ENCODE assay signal across 16 mouse cellular contexts in the genomic region with DNA sequence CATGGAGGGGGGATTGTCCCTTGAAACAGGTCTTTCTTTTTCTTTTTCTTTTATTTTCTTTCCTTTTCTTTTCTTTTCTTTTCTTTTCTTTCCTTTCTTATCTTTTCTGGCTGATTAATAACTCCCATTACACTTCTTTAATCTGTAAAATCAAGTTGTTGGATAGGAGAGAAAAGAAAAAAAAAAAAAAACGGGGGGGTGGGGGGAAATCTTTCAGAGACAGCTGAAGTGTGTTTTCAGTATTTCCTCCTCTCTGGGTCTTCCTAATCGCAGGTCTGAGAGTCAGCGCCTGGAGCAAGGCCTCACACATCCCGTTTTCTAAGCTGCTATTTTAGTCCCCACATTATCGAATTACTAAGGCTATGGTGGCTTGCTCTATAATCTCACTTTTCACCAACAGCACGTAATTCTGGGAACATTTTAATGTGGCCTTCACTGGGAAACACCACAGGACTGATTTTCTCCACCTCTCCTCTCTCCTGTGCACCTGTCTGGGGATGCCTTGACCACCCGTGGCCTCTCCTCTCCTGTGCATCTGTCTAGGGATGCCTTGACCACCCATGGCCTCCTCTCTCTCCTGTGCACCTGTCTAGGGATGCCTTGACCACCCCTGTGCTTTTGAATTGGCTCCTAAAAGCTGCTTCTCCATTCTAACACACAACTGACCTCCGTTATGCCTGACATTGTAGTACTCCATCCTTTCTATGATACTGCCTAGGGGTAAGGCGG. TPM values are rescaled to one million over a fixed set of nuclear protein-coding genes. Genes with fewer than 3 reads are reported as not detected.
DNase-seq lines count a peak whose midpoint lies in the region; ATAC-seq and TF ChIP-seq lines count a peak whose summit lies in the region.
"Had no signal": no experiment of that assay in that cellular context is flagged by ENCODE, and none has a peak within 500 bp of the region (broad histone marks: within the 10 kb centered on the region; RNA-seq: fewer than 3 reads in every experiment).

No protein-coding gene starts in this region.

- H3K79me2 ChIP-seq in CH12.LX (replicated peaks; ENCODE audit: control insufficient read depth, extremely low read depth, insufficient read depth, poor library complexity, severe bottlenecking), result no peaks in the 10 kb centered on the region; the same call in 1 of the 2 replicates

- H3K4me3 ChIP-seq in heart, embryonic 11.5 days (ENCODE audit: low read depth, low read length), result no peak overlapping the region
- peak overlapping the region; percentile 32 for H3K4me3 ChIP-seq in left cerebral cortex, adult 2 months
- H3K4me3 ChIP-seq in CH12.LX (replicated peaks in 1 of 3; ENCODE audit: low read depth in 2 of 3, low read length in 2 of 3, poor library complexity in 1 of 3), result peak overlapping the region; percentile 15 to 58 (median 55)
- H3K4me3 ChIP-seq in liver, embryonic 16.5 days (ENCODE audit: low read depth, low read length), result peak overlapping the region; percentile 4; the same call in 1 of the 2 replicates

- no peak for TF ChIP-seq POLR2A in CH12.LX (IDR thresholded peaks at IDR 0.05; ENCODE audit: low read depth, low read length)

- TF ChIP-seq EP300 in CH12.LX (IDR thresholded peaks at IDR 0.05; ENCODE audit: low read length), result no peak

- H3K9me3 ChIP-seq in heart, embryonic 11.5 days (replicated peaks; ENCODE audit: control insufficient read depth, low read length), result no peaks in the 10 kb centered on the region
- H3K9me3 ChIP-seq in CH12.LX (replicated peaks; ENCODE audit: low read length), result no peaks in the 10 kb centered on the region
- no peaks in the 10 kb centered on the region for H3K9me3 ChIP-seq in liver, embryonic 16.5 days (replicated peaks; ENCODE audit: control insufficient read depth, low read length)
- H3K9me3 ChIP-seq: embryonic facial prominence, embryonic 15.5 days; limb, embryonic 12.5 days had no signal

- dilution Hi-C loops in CH12.LX (cut with MboI; ENCODE audit: extremely low pct_ligation_motif_present, extremely low pct_unique_long_range_greater_than_20kb, low sequenced_read_pairs), result no loop called here

- TF ChIP-seq RAD21 in CH12.LX (IDR thresholded peaks at IDR 0.05; ENCODE audit: low read depth, low read length), result no peak

- TF ChIP-seq CTCF in left cerebral cortex, adult 2 months (IDR thresholded peaks at IDR 0.05), result no peak
- TF ChIP-seq CTCF in CH12.LX (conservative IDR thresholded peaks at IDR 0.05 in 1 of 2, IDR thresholded peaks at IDR 0.05 in 1 of 2; ENCODE audit: low read depth in 2 of 2, low read length in 2 of 2), result no peak

- peak overlapping the region; percentile 12; the same call in 1 of the 2 replicates for H3K27ac ChIP-seq in heart, embryonic 11.5 days (ENCODE audit: low read depth, low read length)
- no peak overlapping the region; the same call in 1 of the 2 replicates for H3K27ac ChIP-seq in left cerebral cortex, adult 2 months
- H3K27ac ChIP-seq in CH12.LX (ENCODE audit: insufficient read depth, low read depth), result no peak overlapping the region
- peak overlapping the region; percentile 7; the same call in 1 of the 2 replicates for H3K27ac ChIP-seq in liver, embryonic 16.5 days (ENCODE audit: low read length)
- H3K27ac ChIP-seq: limb, embryonic 12.5 days had no signal

- no peak overlapping the region for H3K4me2 ChIP-seq in heart, embryonic 11.5 days
- peak overlapping the region; percentile 83 for H3K4me2 ChIP-seq in CH12.LX (ENCODE audit: insufficient read depth, low read depth, poor library complexity, severe bottlenecking)
- peak overlapping the region; percentile 55 for H3K4me2 ChIP-seq in liver, embryonic 16.5 days (ENCODE audit: low read depth, low read length)
- H3K4me2 ChIP-seq: midbrain, embryonic 11.5 days had no signal

- H3K9ac ChIP-seq in heart, embryonic 11.5 days (ENCODE audit: low read depth, low read length), result no peak overlapping the region
- H3K9ac ChIP-seq in CH12.LX (ENCODE audit: insufficient read depth, low read depth), result peak overlapping the region; percentile 71
- H3K9ac ChIP-seq in liver, embryonic 16.5 days (ENCODE audit: low read depth, low read length), result no peak overlapping the region; the same call in 1 of the 2 replicates
- H3K9ac ChIP-seq: embryonic facial prominence, embryonic 15.5 days; forebrain, postnatal 0 days; limb, embryonic 12.5 days had no signal

- H3K36me3 ChIP-seq in heart, embryonic 11.5 days (ENCODE audit: control insufficient read depth, insufficient read depth, low read length), result no peaks in the 10 kb centered on the region
- H3K36me3 ChIP-seq in CH12.LX (replicated peaks in 1 of 2; ENCODE audit: control insufficient read depth in 1 of 2, insufficient read depth in 1 of 2, low read length in 1 of 2), result peaks cover 3 to 7% of the 10 kb centered on the region in 2 experiments
- no peaks in the 10 kb centered on the region for H3K36me3 ChIP-seq in liver, embryonic 16.5 days (ENCODE audit: control insufficient read depth, insufficient read depth)
- H3K36me3 ChIP-seq: embryonic facial prominence, embryonic 15.5 days; limb, embryonic 12.5 days had no signal

- intact Hi-C loops in left cerebral cortex, adult 2 months (cut with DNase I), result no loop called here
- intact Hi-C loops in left cerebral cortex, postnatal 14 days (cut with DNase I), result no loop called here

- ATAC-seq in heart, embryonic 11.5 days (replicated peaks; ENCODE audit: insufficient number of reproducible peaks, low FRiP score, low TSS enrichment), result no peak
- no peak for ATAC-seq in liver, embryonic 16.5 days (ENCODE audit: low read depth)
- ATAC-seq: forebrain, postnatal 0 days had no signal

- no peaks in the 10 kb centered on the region for H3K27me3 ChIP-seq in heart, embryonic 11.5 days (ENCODE audit: control insufficient read depth, insufficient read depth, low read length)
- no peaks in the 10 kb centered on the region for H3K27me3 ChIP-seq in CH12.LX (replicated peaks)
- no peaks in the 10 kb centered on the region for H3K27me3 ChIP-seq in liver, embryonic 16.5 days (ENCODE audit: control insufficient read depth, insufficient read depth, low read depth, low read length)
- H3K27me3 ChIP-seq: embryonic facial prominence, embryonic 15.5 days; limb, embryonic 12.5 days had no signal

- peaks cover 17% of the 10 kb centered on the region for H3K4me1 ChIP-seq in heart, embryonic 11.5 days (ENCODE audit: control insufficient read depth, insufficient read depth, low read length)
- peaks cover 24 to 60% of the 10 kb centered on the region in 2 experiments for H3K4me1 ChIP-seq in CH12.LX (ENCODE audit: control insufficient read depth in 1 of 2, insufficient read depth in 2 of 2)
- peaks cover 32% of the 10 kb centered on the region for H3K4me1 ChIP-seq in liver, embryonic 16.5 days (ENCODE audit: control insufficient read depth, low read depth, low read length)

- in situ Hi-C loops in CH12.LX (cut with MboI; ENCODE audit: low pct_ligation_motif_present, low pct_unique_long_range_greater_than_20kb, low sequenced_read_pairs), result no loop called here

- DNase-seq in heart, adult 8-10 months (ENCODE audit: low spot score), result no peak
- no peak for DNase-seq in left cerebral cortex, adult 2 months (ENCODE audit: extremely low spot score in 1 of 2, low spot score in 2 of 2)
- no peak for DNase-seq in left cerebral cortex, postnatal 14 days (ENCODE audit: low spot score in 2 of 2)
- DNase-seq in CH12.LX (ENCODE audit: extremely low read depth), result no peak
- DNase-seq in ovary, postnatal 10 days (ENCODE audit: low spot score), result no peak
- DNase-seq in frontal cortex, postnatal 10 days (ENCODE audit: low spot score in 2 of 2), result no peak
- DNase-seq: cerebellum, postnatal 36 days; forebrain, postnatal 0 days; layer of hippocampus, adult 9-11 months had no signal

- 46% methylated on average over 9 of the region's 9 CpGs for WGBS in heart, embryonic 11.5 days (ENCODE audit: insufficient replicate concordance)
- WGBS in liver, embryonic 16.5 days (ENCODE audit: insufficient replicate concordance), result 46% methylated on average over 9 of the region's 9 CpGs

TF ChIP-seq in CH12.LX, 34 proteins besides CTCF, POLR2A, EP300 and RAD21 (continues in another document):
- TF ChIP-seq CHD1 (IDR thresholded peaks at IDR 0.05; ENCODE audit: low read depth, low read length) (no peak; the same call in 1 of the 2 replicates), SIN3A (IDR thresholded peaks at IDR 0.05; ENCODE audit: low read length) (no peak)

RNA-seq across cellular contexts. Expression of a gene that starts 1.0 kb away (rescaled TPM):
- polyA plus RNA-seq in heart, embryonic 11.5 days (2014; fragmentation: Nextera tagmentation; extraction: Ambion mirVana), result 0.39 and 0.62 TPM in 2 replicates
- total RNA-seq in heart, adult 8-10 months (2022), result 10 to 100 TPM; 17.8 to 27.1 (median 24.5) TPM
- 1 to 10 TPM; 3.1 TPM for total RNA-seq in left cerebral cortex, adult 2 months (2021)
- total RNA-seq in left cerebral cortex, postnatal 14 days (2021), result 1 to 10 TPM; 2.6 to 3.5 TPM
- total RNA-seq in CH12.LX (2012; rRNA removed) (1.9 and 3.6 TPM in 2 replicates), CH12.LX (2014; rRNA removed) (1.2 TPM in 2 replicates)
- 2.1 and 2.8 TPM in 2 replicates for polyA plus RNA-seq in CH12.LX (2012; ENCODE audit: insufficient read length, low read depth)
- 8.8 and 10.0 TPM in 2 replicates for polyA plus RNA-seq in liver, embryonic 16.5 days (2015; fragmentation: Nextera tagmentation; extraction: Ambion mirVana)

RNA-seq across cellular contexts. Expression of a gene that starts 13.9 kb away (rescaled TPM):
- polyA plus RNA-seq in heart, embryonic 11.5 days (2014; fragmentation: Nextera tagmentation; extraction: Ambion mirVana), result 10.2 and 11.2 TPM in 2 replicates
- total RNA-seq in heart, adult 8-10 months (2022), result 1 to 10 TPM; 3.7 to 4.2 (median 3.8) TPM
- total RNA-seq in left cerebral cortex, adult 2 months (2021), result 1 to 10 TPM; 5.6 to 7.2 TPM
- total RNA-seq in left cerebral cortex, postnatal 14 days (2021), result 1 to 10 TPM; 3.3 to 4.4 TPM
- total RNA-seq in CH12.LX (2012; rRNA removed), result 7.9 and 8.3 TPM in 2 replicates
- 5.9 and 9.7 TPM in 2 replicates for total RNA-seq in CH12.LX (2014; rRNA removed)
- 11.9 and 12.2 TPM in 2 replicates for polyA plus RNA-seq in CH12.LX (2012; ENCODE audit: insufficient read length, low read depth)
- 5.7 and 5.9 TPM in 2 replicates for polyA plus RNA-seq in liver, embryonic 16.5 days (2015; fragmentation: Nextera tagmentation; extraction: Ambion mirVana)

RNA-seq across cellular contexts. Expression of a gene that starts 46.7 kb away (rescaled TPM):
- 12.4 and 13.0 TPM in 2 replicates for polyA plus RNA-seq in heart, embryonic 11.5 days (2014; fragmentation: Nextera tagmentation; extraction: Ambion mirVana)
- total RNA-seq in heart, adult 8-10 months (2022), result 10 to 100 TPM; 11.6 to 15.9 (median 13.3) TPM
- 10 to 100 TPM; 29.3 to 30.7 TPM for total RNA-seq in left cerebral cortex, adult 2 months (2021)
- 10 to 100 TPM; 30.6 to 31.2 TPM for total RNA-seq in left cerebral cortex, postnatal 14 days (2021)
- total RNA-seq in CH12.LX (2012; rRNA removed), result 19.8 and 26.5 TPM in 2 replicates
- total RNA-seq in CH12.LX (2014; rRNA removed), result 10.6 and 11.3 TPM in 2 replicates
- polyA plus RNA-seq in CH12.LX (2012; ENCODE audit: insufficient read length, low read depth), result 19.2 and 23.8 TPM in 2 replicates
- polyA plus RNA-seq in liver, embryonic 16.5 days (2015; fragmentation: Nextera tagmentation; extraction: Ambion mirVana), result 9.6 and 10.3 TPM in 2 replicates

RNA-seq across cellular contexts. Expression of a gene that starts 56.0 kb away (rescaled TPM):
- polyA plus RNA-seq in heart, embryonic 11.5 days (2014; fragmentation: Nextera tagmentation; extraction: Ambion mirVana), result not detected in 2 replicates
- total RNA-seq in heart, adult 8-10 months (2022), result not detected
- total RNA-seq in left cerebral cortex, adult 2 months (2021), result not detected
- not detected for total RNA-seq in left cerebral cortex, postnatal 14 days (2021)
- total RNA-seq in CH12.LX (2012; rRNA removed) (0.08 and 0.17 TPM in 2 replicates), CH12.LX (2014; rRNA removed) (not detected in 2 replicates)
- polyA plus RNA-seq in CH12.LX (2012; ENCODE audit: insufficient read length, low read depth), result 0.55 and 0.77 TPM in 2 replicates
- polyA plus RNA-seq in liver, embryonic 16.5 days (2015; fragmentation: Nextera tagmentation; extraction: Ambion mirVana), result not detected in 2 replicates
- total RNA-seq: adrenal gland, adult 18-20 months; forebrain, postnatal 0 days; heart, adult 18-20 months had no signal
- polyA plus RNA-seq: embryonic facial prominence, embryonic 15.5 days; forebrain, postnatal 0 days; limb, embryonic 12.5 days; midbrain, embryonic 11.5 days had no signal

Comparison
In these comparisons a context has a peak if more than half of its experiments do, and no peak if none do; other contexts are left out.
1. H3K27ac ChIP-seq: peak in heart, embryonic 11.5 days (single experiment) and liver, embryonic 16.5 days (single experiment); none in left cerebral cortex, adult 2 months (single experiment) and CH12.LX (single experiment).
2. RNA of a gene that starts 1.0 kb away (total RNA-seq): 17.8 to 27.1 TPM in heart, adult 8-10 months; 1.2 to 3.6 TPM in CH12.LX, 2.6 to 3.5 TPM in left cerebral cortex, postnatal 14 days and 3.1 TPM in left cerebral cortex, adult 2 months; every median in the first group is over 4 times any median in the second.